Mouse (Mus musculus) ovary, postnatal 36 days (tissue): ENCODE measurements around the gene Eif4g3.

Experiments used
- DNase-seq: peaks from one replicate; pipeline ENCODE4 v3.0.0; 2022; ENCODE audit warnings: low spot score, mixed read lengths

Eif4g3 gene

GRCm38 (mm10) chr4:138220761-138221160 is 227.9 kb downstream of the Eif4g3 start:
- DNase-seq, result no peak

GRCm38 (mm10) chr4:138221406-138221805 is 228.6 kb downstream of the Eif4g3 start:
- no peak for DNase-seq

- DNase-seq, result no peak
Measured at GRCm38 (mm10) chr4:138222396-138222795, 229.6 kb downstream of the Eif4g3 start.

DNA sequence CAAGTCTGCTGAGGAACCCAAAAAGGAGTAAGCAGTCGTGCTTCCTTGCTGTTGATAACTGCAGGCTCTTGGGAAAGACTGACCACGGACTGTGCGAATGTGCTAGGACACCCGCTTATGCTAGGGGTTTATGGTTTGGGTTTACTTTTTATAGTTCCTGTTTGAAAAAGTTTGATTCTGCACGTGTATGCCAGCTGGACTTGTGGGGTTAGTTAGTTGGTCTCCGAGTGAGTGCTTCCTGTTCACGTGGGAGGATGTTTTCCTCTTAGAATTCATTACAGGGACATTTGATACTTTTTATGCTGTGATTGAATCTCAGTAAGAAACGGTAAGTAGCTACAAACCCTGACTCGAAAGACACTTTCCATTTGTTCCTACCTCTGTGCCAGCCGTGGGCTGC is 230.8 kb downstream of the Eif4g3 start:
- no peak for DNase-seq

- no peak for DNase-seq
Measured at GRCm38 (mm10) chr4:138246756-138247665, 254.2 kb downstream of the Eif4g3 start.

DNA sequence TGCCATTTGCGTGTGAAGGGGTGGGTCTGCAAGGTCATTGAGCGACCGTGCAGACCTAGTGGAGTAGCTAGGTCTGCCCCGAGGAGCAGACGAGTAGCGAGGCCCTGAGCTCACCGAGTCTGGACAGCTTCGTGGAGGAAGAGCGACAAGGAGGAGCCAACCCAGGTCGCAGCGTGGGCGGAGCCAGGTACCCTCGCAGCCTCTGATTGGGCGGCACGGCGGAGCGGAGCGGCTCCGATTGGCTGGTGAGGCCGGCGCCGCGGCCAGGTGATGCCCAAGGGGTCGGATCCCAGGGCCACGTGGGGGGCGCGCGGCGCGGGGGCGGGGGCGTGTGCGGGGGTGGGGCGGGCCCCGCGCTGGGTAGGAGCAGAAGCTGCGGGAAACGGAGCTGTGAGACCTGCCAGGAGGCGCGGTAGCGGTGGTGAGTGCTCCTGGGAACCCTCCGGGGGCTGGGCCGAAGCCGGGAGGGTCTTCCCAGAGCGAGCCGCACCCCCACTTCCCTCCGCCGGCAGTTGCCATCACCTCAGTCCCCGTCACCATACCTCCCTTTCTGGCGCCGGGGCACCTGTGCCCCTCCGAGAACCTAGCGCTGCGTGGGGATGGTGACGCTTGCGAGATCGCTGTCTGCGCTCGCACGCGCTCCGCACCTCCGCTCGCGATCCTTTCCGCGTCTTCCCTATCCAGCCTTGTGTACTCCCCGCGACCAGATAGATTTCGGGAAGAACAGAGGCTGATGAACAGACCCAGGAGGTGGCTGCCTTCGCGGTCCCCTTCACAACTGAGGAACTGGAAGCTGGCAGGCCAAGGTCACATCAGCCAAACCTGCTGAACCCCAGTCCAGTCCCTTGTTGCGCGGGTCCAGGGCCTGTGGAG is 257.5 kb downstream of the Eif4g3 start, which contains the start of the genes Sh2d5 and Kif17:
Gene Sh2d5, plus strand, starts transcription at position 316 of the 873 bp plus-strand sequence.
Gene Kif17, plus strand, starts transcription at position 348 of the 873 bp plus-strand sequence.
- peak; percentile 74 for DNase-seq

- peak; percentile 42 for DNase-seq
Measured at GRCm38 (mm10) chr4:138251819-138252218, 259.0 kb downstream of the Eif4g3 start.

DNA sequence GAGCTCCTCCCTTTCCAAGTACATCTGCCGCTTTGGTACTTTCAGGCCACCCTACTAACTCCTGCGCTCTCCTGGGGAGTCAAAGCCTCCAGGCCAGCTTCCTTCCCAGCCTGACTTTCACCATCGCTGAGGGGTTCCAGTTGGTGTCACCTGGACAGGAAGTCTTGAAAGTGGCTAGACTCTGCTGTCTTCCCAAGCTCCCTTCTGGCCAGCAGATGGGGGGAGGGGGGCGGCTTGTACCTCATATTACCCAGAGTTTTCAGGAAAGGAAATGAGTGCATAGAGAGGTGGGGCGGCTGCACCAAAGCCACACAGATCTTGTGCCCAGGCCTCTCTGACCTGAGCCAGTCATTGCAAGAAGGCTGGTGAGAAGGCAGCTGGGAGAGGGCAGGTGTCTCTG is 259.4 kb downstream of the Eif4g3 start:
- no peak for DNase-seq

DNA sequence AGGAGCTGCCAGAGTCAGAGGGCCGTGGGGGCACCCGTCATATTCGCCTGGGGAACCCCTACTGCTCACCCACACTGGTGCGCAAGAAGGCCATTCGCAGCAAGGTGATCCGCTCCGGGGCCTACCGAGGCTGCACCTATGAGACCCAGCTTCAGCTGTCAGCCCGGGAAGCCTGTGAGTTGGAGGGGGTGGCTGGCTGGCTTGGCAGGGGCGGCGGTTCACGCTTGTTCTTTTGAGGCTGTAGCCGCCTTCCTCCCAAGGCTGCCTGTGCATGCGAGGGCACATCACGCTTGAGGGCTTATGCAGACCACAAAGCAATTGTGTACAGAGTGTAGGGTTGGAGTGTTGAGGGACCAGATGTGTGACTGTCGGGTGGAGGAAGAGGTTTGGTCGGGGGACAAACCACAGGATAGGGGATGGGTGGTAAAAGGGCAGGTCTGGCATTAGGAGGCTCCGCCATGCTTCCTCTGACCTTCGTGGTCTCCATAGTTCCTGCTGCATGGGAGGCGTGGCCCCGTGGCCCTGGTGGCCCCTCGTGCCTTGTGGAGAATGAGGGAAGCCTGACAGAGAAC is 264.4 kb downstream of the Eif4g3 start:
- no peak for DNase-seq
